Mouse (Mus musculus) embryonic facial prominence, embryonic 11.5 days (tissue): Measurements from ENCODE around the gene Vwa7. TPM values are rescaled to one million over a fixed set of nuclear protein-coding genes. Genes with fewer than 3 reads are reported as not detected.

Experiments
- ATAC-seq: fragments of 200-750 bp; cut with Nextera tagmentation; replicated peaks from 2 replicates; pipeline ENCODE4 v1.8.0; 2017; ENCODE audit warnings: low read depth; ENCODE audit not compliant: insufficient number of reproducible peaks, low FRiP score, low TSS enrichment
- DNase-seq: peaks from one replicate; pipeline ENCODE4 v3.0.0-alpha.2; 2015; ENCODE audit warnings: low spot score
- H3K27ac ChIP-seq: fragments of 300-500 bp; sonication (generic); replicated peaks from 2 replicates; pipeline ENCODE4 v1.5.1; 2014; ENCODE audit warnings: mild to moderate bottlenecking, low read depth, low read length, control low read depth
- H3K27me3 ChIP-seq: fragments of 300-500 bp; sonication (generic); 2 replicates; pipeline ENCODE4 v1.6.1; 2014; ENCODE audit warnings: mild to moderate bottlenecking, low read length, moderate library complexity, mixed read lengths; ENCODE audit not compliant: control insufficient read depth, insufficient read depth
- H3K36me3 ChIP-seq: fragments of 300-500 bp; sonication (generic); replicated peaks from 2 replicates; pipeline ENCODE4 v1.6.1; 2014; ENCODE audit warnings: low read depth, mild to moderate bottlenecking, low read length, moderate library complexity, mixed read lengths; ENCODE audit not compliant: control insufficient read depth, insufficient read depth
- H3K4me1 ChIP-seq: fragments of 300-500 bp; sonication (generic); 2 replicates; pipeline ENCODE4 v1.6.1; 2014; ENCODE audit warnings: low read length, mixed read lengths; ENCODE audit not compliant: control insufficient read depth, insufficient read depth
- H3K4me2 ChIP-seq: fragments of 300-500 bp; sonication (generic); 2 replicates; pipeline ENCODE4 v1.6.1; 2014; ENCODE audit warnings: low read depth, mild to moderate bottlenecking, control low read depth, low read length, moderate library complexity
- H3K4me3 ChIP-seq: fragments of 300-500 bp; sonication (generic); 2 replicates; pipeline ENCODE4 v1.5.1; 2014; ENCODE audit warnings: low read depth, low read length, control low read depth
- H3K9ac ChIP-seq: fragments of 300-500 bp; sonication (generic); replicated peaks from 2 replicates; pipeline ENCODE4 v1.6.1; 2014; ENCODE audit warnings: mild to moderate bottlenecking, control low read depth, low read length
- H3K9me3 ChIP-seq: fragments of 300-500 bp; sonication (generic); replicated peaks from 2 replicates; pipeline ENCODE4 v1.6.1; 2016; ENCODE audit warnings: mild to moderate bottlenecking, low read length, inconsistent platforms, mixed read lengths; ENCODE audit not compliant: control insufficient read depth
- WGBS: fragments of 180-500 bp; shearing (Covaris S2); extraction: QIAGEN DNeasy Blood & Tissue Kit; methylation state at CpG from one replicate; pipeline ENCODE4 v1.1.7; 2014; 5-methylcytosine and 5-hydroxymethylcytosine counted together
- polyA plus RNA-seq: library from polyadenylated mRNA; unstranded; fragments of >200 nt; fragmentation: Nextera tagmentation; extraction: Ambion mirVana; gene quantifications from 2 replicates; pipeline ENCODE4 v1.2.1, GENCODE M21; 2014

Gene Vwa7
- polyA plus RNA-seq, 1 experiment from 2014 or later = 0.17 TPM

DNA sequence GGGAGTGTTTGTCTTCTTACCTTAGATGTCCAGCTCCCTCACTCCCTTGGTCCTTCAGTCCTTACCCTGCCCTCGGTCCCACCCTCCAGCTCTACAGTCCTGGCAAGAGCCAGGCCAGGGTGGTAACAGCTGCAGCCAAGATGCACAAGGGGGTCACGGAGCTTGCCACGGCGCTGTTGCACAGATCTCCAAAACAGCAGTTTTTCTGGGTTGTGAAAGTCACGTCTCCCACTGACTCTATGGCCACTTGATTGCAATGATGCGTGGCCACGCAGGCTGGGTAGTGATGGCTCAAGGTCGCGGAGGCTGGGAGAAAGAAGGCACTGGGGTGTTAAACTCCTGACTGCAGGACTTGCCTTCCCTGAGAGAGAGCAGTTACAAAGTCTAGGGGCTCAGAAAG is 55.1 kb downstream of the Vwa7 start:
- ATAC-seq (no peak), DNase-seq (no peak)
- Histone ChIP-seq H3K36me3 (no peaks in the 10 kb centered on the region), H3K9ac (no peak overlapping the region), H3K27me3 (peaks cover 6% of the 10 kb centered on the region), H3K4me2 (no peak overlapping the region), H3K27ac (no peak overlapping the region; the same call in 1 of the 2 replicates), H3K4me3 (no peak overlapping the region), H3K9me3 (no peaks in the 10 kb centered on the region), H3K4me1 (peaks cover 2% of the 10 kb centered on the region; the same call in 1 of the 2 replicates)
- WGBS = 81% methylated on average over 9 of the region's 9 CpGs

GRCm38 (mm10) chr17:35074097-35074496 is 57.7 kb downstream of the Vwa7 start:
- ATAC-seq (no peak), DNase-seq (no peak)
- Histone ChIP-seq H3K9me3 (no peaks in the 10 kb centered on the region), H3K4me3 (no peak overlapping the region), H3K36me3 (no peaks in the 10 kb centered on the region), H3K9ac (no peak overlapping the region), H3K4me2 (no peak overlapping the region), H3K27me3 (no peaks in the 10 kb centered on the region), H3K4me1 (peaks cover 9% of the 10 kb centered on the region), H3K27ac (no peak overlapping the region)
- WGBS = 49% methylated on average over 16 of the region's 17 CpGs

Other genes with a start within 250 kb of the Vwa7 start
- gene Cyp21a1, start 212.0 kb upstream of the Vwa7 start, polyA plus RNA-seq = not detected in 2 replicates
- 14.4 and 18.4 TPM in 2 replicates for gene Stk19, start 179.6 kb upstream of the Vwa7 start, polyA plus RNA-seq
- 65.3 and 68.1 TPM in 2 replicates for gene Dxo, start 179.6 kb upstream of the Vwa7 start, polyA plus RNA-seq
- gene Skiv2l, start 166.4 kb upstream of the Vwa7 start, polyA plus RNA-seq = 27.1 and 31.9 TPM in 2 replicates
- 128 and 130 TPM in 2 replicates for gene Nelfe, start 166.2 kb upstream of the Vwa7 start, polyA plus RNA-seq
- 1.2 and 2.0 TPM in 2 replicates for gene Cfb, start 154.1 kb upstream of the Vwa7 start, polyA plus RNA-seq
- 1.6 and 2.0 TPM in 2 replicates for gene Zbtb12, start 137.1 kb upstream of the Vwa7 start, polyA plus RNA-seq
- not detected in 2 replicates for gene Gm20547, start 134.5 kb upstream of the Vwa7 start, polyA plus RNA-seq
- 0.81 and 1.6 TPM in 2 replicates for gene C2, start 118.3 kb upstream of the Vwa7 start, polyA plus RNA-seq
- 59.3 and 60.6 TPM in 2 replicates for gene Ehmt2, start 118.1 kb upstream of the Vwa7 start, polyA plus RNA-seq
- gene Slc44a4, start 102.1 kb upstream of the Vwa7 start, polyA plus RNA-seq = 0.08 and 0.11 TPM in 2 replicates
- gene Neu1, start 85.3 kb upstream of the Vwa7 start, polyA plus RNA-seq = 10.9 and 13.1 TPM in 2 replicates
- gene Hspa1b, start 57.3 kb upstream of the Vwa7 start, polyA plus RNA-seq = 0.21 and 0.49 TPM in 2 replicates
- gene Gm20481, start 46.7 kb upstream of the Vwa7 start, polyA plus RNA-seq = not detected in 2 replicates
- 1.7 and 1.8 TPM in 2 replicates for gene Hspa1a, start 44.4 kb upstream of the Vwa7 start, polyA plus RNA-seq
- 1.5 and 2.0 TPM in 2 replicates for gene Hspa1l, start 43.9 kb upstream of the Vwa7 start, polyA plus RNA-seq
- gene Lsm2, start 34.7 kb upstream of the Vwa7 start, polyA plus RNA-seq = 219 and 241 TPM in 2 replicates
- 73.9 and 85.2 TPM in 2 replicates for gene Vars, start 15.6 kb upstream of the Vwa7 start, polyA plus RNA-seq
- 3.5 and 7.5 TPM in 2 replicates for gene Sapcd1, start 11.4 kb downstream of the Vwa7 start, polyA plus RNA-seq
- 3.0 and 3.2 TPM in 2 replicates for gene Msh5, start 30.2 kb downstream of the Vwa7 start, polyA plus RNA-seq
- 73.9 and 84.2 TPM in 2 replicates for gene Clic1, start 33.4 kb downstream of the Vwa7 start, polyA plus RNA-seq
- 543 and 586 TPM in 2 replicates for gene Ddah2, start 42.5 kb downstream of the Vwa7 start, polyA plus RNA-seq
- gene Ly6g6c, start 48.8 kb downstream of the Vwa7 start, polyA plus RNA-seq = 0.33 TPM in 1 of 2 replicates, not detected in the other
- 0.74 and 1.2 TPM in 2 replicates for gene Mpig6b, start 49.6 kb downstream of the Vwa7 start, polyA plus RNA-seq
- gene Ly6g6e, start 60.3 kb downstream of the Vwa7 start, polyA plus RNA-seq = 0.66 and 1.1 TPM in 2 replicates
- gene Ly6g6d, start 61.5 kb downstream of the Vwa7 start, polyA plus RNA-seq = 0.92 TPM in 1 of 2 replicates, not detected in the other
- 0.36 and 0.43 TPM in 2 replicates for gene Ly6g6f, start 69.0 kb downstream of the Vwa7 start, polyA plus RNA-seq
- 38.5 and 39.8 TPM in 2 replicates for gene Abhd16a, start 72.7 kb downstream of the Vwa7 start, polyA plus RNA-seq
- not detected in 2 replicates for gene Ly6g5c, start 91.7 kb downstream of the Vwa7 start, polyA plus RNA-seq
- 0.53 and 1.1 TPM in 2 replicates for gene Ly6g5b, start 98.8 kb downstream of the Vwa7 start, polyA plus RNA-seq
- 24.6 and 26.4 TPM in 2 replicates for gene Gpank1, start 104.9 kb downstream of the Vwa7 start, polyA plus RNA-seq
- 273 and 294 TPM in 2 replicates for gene Csnk2b, start 105.5 kb downstream of the Vwa7 start, polyA plus RNA-seq
- gene D17H6S53E, start 109.8 kb downstream of the Vwa7 start, polyA plus RNA-seq = 6.9 and 7.4 TPM in 2 replicates
- gene Apom, start 115.5 kb downstream of the Vwa7 start, polyA plus RNA-seq = 0.49 and 0.64 TPM in 2 replicates
- 87.8 and 101 TPM in 2 replicates for gene Bag6, start 118.6 kb downstream of the Vwa7 start, polyA plus RNA-seq
- 131 and 144 TPM in 2 replicates for gene Prrc2a, start 148.3 kb downstream of the Vwa7 start, polyA plus RNA-seq
- 6.1 and 7.9 TPM in 2 replicates for gene Aif1, start 159.5 kb downstream of the Vwa7 start, polyA plus RNA-seq
- gene Lst1, start 171.9 kb downstream of the Vwa7 start, polyA plus RNA-seq = 3.8 and 6.1 TPM in 2 replicates
- gene Ltb, start 177.9 kb downstream of the Vwa7 start, polyA plus RNA-seq = 0.32 and 0.48 TPM in 2 replicates
- not detected in 2 replicates for gene Tnf, start 185.4 kb downstream of the Vwa7 start, polyA plus RNA-seq
- gene Lta, start 188.8 kb downstream of the Vwa7 start, polyA plus RNA-seq = not detected in 2 replicates
- gene Gm16181, start 204.3 kb downstream of the Vwa7 start, polyA plus RNA-seq = not detected in 2 replicates
- gene Atp6v1g2, start 217.1 kb downstream of the Vwa7 start, polyA plus RNA-seq = 6.2 and 7.9 TPM in 2 replicates
- gene Nfkbil1, start 219.2 kb downstream of the Vwa7 start, polyA plus RNA-seq = 3.1 and 4.0 TPM in 2 replicates
- gene Ddx39b, start 225.2 kb downstream of the Vwa7 start, polyA plus RNA-seq = 664 and 669 TPM in 2 replicates
- 18.8 and 24.0 TPM in 2 replicates for gene H2-D1, start 246.2 kb downstream of the Vwa7 start, polyA plus RNA-seq